8 mouse cellular contexts compared by ENCODE assay signal in the genomic region with DNA sequence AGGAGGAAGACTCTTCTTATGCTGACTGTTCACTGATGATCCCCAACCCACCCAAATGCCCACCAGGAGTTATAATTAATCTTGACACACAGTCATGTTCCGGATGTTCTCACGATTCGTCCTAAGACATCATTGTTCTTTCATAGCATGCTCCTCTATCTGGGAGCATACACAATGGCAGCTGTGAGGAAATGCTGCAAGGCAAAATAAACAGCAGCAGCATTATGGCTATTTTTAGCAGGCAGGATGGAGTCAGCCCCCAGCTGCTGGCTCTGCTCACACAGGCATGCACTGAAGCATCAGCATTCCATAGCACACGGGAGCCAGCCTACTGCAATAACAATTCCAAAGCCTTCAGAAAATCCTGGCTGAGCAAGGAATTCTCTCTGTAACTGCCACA.
A peak's percentile ranks its signal among the peaks of the same experiment; 100 is the strongest.
DNase-seq lines count a peak whose midpoint lies in the region; ATAC-seq and TF ChIP-seq lines count a peak whose summit lies in the region.

No protein-coding gene starts in this region.

- H3K4me2 ChIP-seq in liver, embryonic 16.5 days (ENCODE audit: low read depth, low read length) = no peak overlapping the region
- no peak overlapping the region for H3K4me2 ChIP-seq in liver, embryonic 11.5 days
- no peak overlapping the region for H3K4me2 ChIP-seq in midbrain, postnatal 0 days (ENCODE audit: low read depth, low read length, poor library complexity, severe bottlenecking)

- TF ChIP-seq CTCF in midbrain, postnatal 0 days (IDR thresholded peaks at IDR 0.05) = no peak
- TF ChIP-seq CTCF in cerebellum, adult 2 months (IDR thresholded peaks at IDR 0.05; ENCODE audit: borderline replicate concordance, insufficient read depth, low read depth, low read length) = no peak

- no peak overlapping the region for H3K9ac ChIP-seq in liver, embryonic 16.5 days (ENCODE audit: low read depth, low read length)
- H3K9ac ChIP-seq in liver, embryonic 11.5 days (ENCODE audit: low read depth, low read length) = no peak overlapping the region
- H3K9ac ChIP-seq in midbrain, postnatal 0 days (replicated peaks; ENCODE audit: low read length, poor library complexity, severe bottlenecking) = no peak overlapping the region

- peak; percentile 41; the same call in 1 of the 2 replicates for ATAC-seq in liver, embryonic 16.5 days (ENCODE audit: low read depth)
- no peak for ATAC-seq in liver, embryonic 11.5 days (replicated peaks; ENCODE audit: low FRiP score)
- ATAC-seq in midbrain, postnatal 0 days (ENCODE audit: low FRiP score) = 0 out of 2 replicates have a peak, but pooled peaks have one; percentile 54
- ATAC-seq in cerebellum, adult (ENCODE audit: insufficient number of reproducible peaks, low FRiP score, low TSS enrichment) = no peak

- 32% methylated on average over 4 of the region's 4 CpGs for WGBS in liver, embryonic 16.5 days (ENCODE audit: insufficient replicate concordance)
- 57% methylated on average over 4 of the region's 4 CpGs for WGBS in liver, embryonic 11.5 days
- WGBS in heart, embryonic 10.5 days = 35% methylated on average over 4 of the region's 4 CpGs
- WGBS in midbrain, postnatal 0 days = 35% methylated on average over 4 of the region's 4 CpGs
- 38% methylated on average over 4 of the region's 4 CpGs for WGBS in cerebellum, adult 2 months

- no peaks in the 10 kb centered on the region for H3K4me1 ChIP-seq in liver, embryonic 16.5 days (ENCODE audit: control insufficient read depth, low read depth, low read length)
- no peaks in the 10 kb centered on the region for H3K4me1 ChIP-seq in liver, embryonic 11.5 days (replicated peaks; ENCODE audit: control insufficient read depth, insufficient read depth, low read length)
- H3K4me1 ChIP-seq in heart, embryonic 10.5 days = peaks cover 11% of the 10 kb centered on the region
- 0 out of 2 replicates have a peak, but pooled peaks cover 3% of the 10 kb centered on the region for H3K4me1 ChIP-seq in midbrain, postnatal 0 days (ENCODE audit: insufficient read depth, low read length)
- no peaks in the 10 kb centered on the region for H3K4me1 ChIP-seq in cerebellum, adult 2 months (ENCODE audit: control insufficient read depth, insufficient read depth, low read length)

- no peaks in the 10 kb centered on the region for H3K36me3 ChIP-seq in liver, embryonic 16.5 days (ENCODE audit: control insufficient read depth, insufficient read depth)
- no peaks in the 10 kb centered on the region for H3K36me3 ChIP-seq in liver, embryonic 11.5 days (ENCODE audit: control insufficient read depth, insufficient read depth, low read length)
- H3K36me3 ChIP-seq in heart, embryonic 10.5 days = no peaks in the 10 kb centered on the region
- H3K36me3 ChIP-seq in midbrain, postnatal 0 days (ENCODE audit: insufficient read depth, low read length) = no peaks in the 10 kb centered on the region

- no peak for DNase-seq in liver, embryonic 11.5 days (ENCODE audit: low spot score)
- peak; percentile 82 for DNase-seq in heart, embryonic 10.5 days (ENCODE audit: low spot score)
- peak; percentile 49 for DNase-seq in kidney, postnatal 10 days
- peak; percentile 63 for DNase-seq in midbrain, postnatal 0 days (ENCODE audit: low spot score)
- DNase-seq in spleen, adult 18-20 months = no peak
- no peak for DNase-seq in cerebellum, adult 2 months

- no peaks in the 10 kb centered on the region for H3K27me3 ChIP-seq in liver, embryonic 16.5 days (ENCODE audit: control insufficient read depth, insufficient read depth, low read depth, low read length)
- no peaks in the 10 kb centered on the region for H3K27me3 ChIP-seq in liver, embryonic 11.5 days (replicated peaks; ENCODE audit: control insufficient read depth, insufficient read depth, low read length)
- no peaks in the 10 kb centered on the region for H3K27me3 ChIP-seq in heart, embryonic 10.5 days (ENCODE audit: insufficient read depth, poor library complexity, severe bottlenecking)
- H3K27me3 ChIP-seq in midbrain, postnatal 0 days (ENCODE audit: insufficient read depth, low read length) = no peaks in the 10 kb centered on the region
- no peaks in the 10 kb centered on the region for H3K27me3 ChIP-seq in cerebellum, adult 2 months (ENCODE audit: control insufficient read depth, insufficient read depth, low read length)

- no peaks in the 10 kb centered on the region for H3K9me3 ChIP-seq in liver, embryonic 16.5 days (replicated peaks; ENCODE audit: control insufficient read depth, low read length)
- H3K9me3 ChIP-seq in liver, embryonic 11.5 days (ENCODE audit: control insufficient read depth, low read length) = no peaks in the 10 kb centered on the region
- H3K9me3 ChIP-seq in heart, embryonic 10.5 days = no peaks in the 10 kb centered on the region
- no peaks in the 10 kb centered on the region for H3K9me3 ChIP-seq in midbrain, postnatal 0 days (ENCODE audit: low read length)

- TF ChIP-seq POLR2A in cerebellum, adult 2 months (IDR thresholded peaks at IDR 0.05; ENCODE audit: borderline replicate concordance, insufficient read depth, low read length) = no peak

- no peak overlapping the region for H3K4me3 ChIP-seq in liver, embryonic 16.5 days (ENCODE audit: low read depth, low read length)
- H3K4me3 ChIP-seq in liver, embryonic 11.5 days (ENCODE audit: low read depth, low read length) = no peak overlapping the region
- H3K4me3 ChIP-seq in heart, embryonic 10.5 days = no peak overlapping the region
- H3K4me3 ChIP-seq in midbrain, postnatal 0 days (ENCODE audit: low read depth, low read length) = no peak overlapping the region
- H3K4me3 ChIP-seq in cerebellum, adult 2 months (replicated peaks; ENCODE audit: insufficient read depth, low read depth, low read length) = no peak overlapping the region

- H3K27ac ChIP-seq in liver, embryonic 16.5 days (ENCODE audit: low read length) = no peak overlapping the region
- no peak overlapping the region for H3K27ac ChIP-seq in liver, embryonic 11.5 days (ENCODE audit: low read depth, low read length)
- peak overlapping the region; percentile 73; the same call in 1 of the 2 replicates for H3K27ac ChIP-seq in heart, embryonic 10.5 days
- H3K27ac ChIP-seq in midbrain, postnatal 0 days (ENCODE audit: low read depth, low read length) = peak overlapping the region; percentile 68
- H3K27ac ChIP-seq in cerebellum, adult 2 months (ENCODE audit: insufficient read depth, low read length) = no peak overlapping the region

Comparison
In these comparisons a context has a peak if more than half of its experiments do, and no peak if none do; other contexts are left out.
1. ATAC-seq: peak in liver, embryonic 16.5 days (single experiment) and midbrain, postnatal 0 days (single experiment); none in liver, embryonic 11.5 days (single experiment) and cerebellum, adult (single experiment).
2. H3K27ac ChIP-seq: peak in heart, embryonic 10.5 days (single experiment) and midbrain, postnatal 0 days (single experiment); none in liver, embryonic 16.5 days (single experiment), liver, embryonic 11.5 days (single experiment) and cerebellum, adult 2 months (single experiment).
3. DNase-seq: peak in heart, embryonic 10.5 days (single experiment), kidney, postnatal 10 days (single experiment) and midbrain, postnatal 0 days (single experiment); none in liver, embryonic 11.5 days (single experiment), spleen, adult 18-20 months (0 of 2) and cerebellum, adult 2 months (0 of 2).